Mouse (Mus musculus): ENCODE measurements around the gene Tex261.

- TF ChIP-seq CTCF (IDR thresholded peaks at IDR 0.05; ENCODE audit: low read depth) (no peak), EP300 (IDR thresholded peaks at IDR 0.05; ENCODE audit: low read depth) (no peak)
Observed at GRCm38 (mm10) chr6:83788554-83788953, 12.9 kb upstream of the Tex261 start.

Measured in heart, postnatal 0 days (tissue).